Mouse (Mus musculus) forebrain, embryonic 11.5 days (tissue): ENCODE measurements at regions not wholly inside any gene's neighbourhood (a gene's known extent, or its start where the extent isn't known, plus 50 kb on each side); places are given as distances from the start of the nearest gene placed in this dataset.
"Not testable (repeated sequence)": the region's sequence is repeated elsewhere in the genome, so short reads cannot be mapped to it uniquely, and the experiment has no call there.

Source experiments
- ATAC-seq: fragments of 200-750 bp; cut with Nextera tagmentation; replicated peaks from 2 replicates; pipeline ENCODE4 v1.8.0; 2017; ENCODE audit warnings: moderate TSS enrichment; ENCODE audit not compliant: low FRiP score
- DNase-seq: peaks from one replicate; pipeline ENCODE4 v3.0.0-alpha.2; 2017; ENCODE audit warnings: low spot score
- H3K27ac ChIP-seq: fragments of 300-500 bp; sonication (generic); 2 replicates; pipeline ENCODE4 v1.5.1; 2014; ENCODE audit warnings: low read depth, low read length
- H3K27me3 ChIP-seq: fragments of 300-500 bp; sonication (generic); 2 replicates; pipeline ENCODE4 v1.6.1; 2014; ENCODE audit warnings: mild to moderate bottlenecking, low read length, mixed read lengths; ENCODE audit not compliant: control insufficient read depth, insufficient read depth
- H3K36me3 ChIP-seq: fragments of 300-500 bp; sonication (generic); 2 replicates; pipeline ENCODE4 v1.6.1; 2014; ENCODE audit warnings: mild to moderate bottlenecking, low read length, moderate library complexity, mixed read lengths; ENCODE audit not compliant: control insufficient read depth, insufficient read depth
- H3K4me1 ChIP-seq: fragments of 300-500 bp; sonication (generic); replicated peaks from 2 replicates; pipeline ENCODE4 v1.6.1; 2014; ENCODE audit warnings: low read length, mixed read lengths; ENCODE audit not compliant: control insufficient read depth, insufficient read depth
- H3K4me2 ChIP-seq: fragments of 300-500 bp; sonication (generic); 2 replicates; pipeline ENCODE4 v1.6.1; 2014; ENCODE audit warnings: low read depth, mild to moderate bottlenecking, low read length, moderate library complexity, mixed read lengths; ENCODE audit not compliant: severe bottlenecking
- H3K4me3 ChIP-seq: fragments of 300-500 bp; sonication (generic); 2 replicates; pipeline ENCODE4 v1.5.1; 2014; ENCODE audit warnings: low read depth, low read length
- H3K9ac ChIP-seq: fragments of 300-500 bp; sonication (generic); 2 replicates; pipeline ENCODE4 v1.6.1; 2014; ENCODE audit warnings: low read length
- H3K9me3 ChIP-seq: fragments of 300-500 bp; sonication (generic); 2 replicates; pipeline ENCODE4 v1.6.1; 2016; ENCODE audit warnings: low read length, mixed read lengths; ENCODE audit not compliant: control insufficient read depth
- WGBS: fragments of 180-500 bp; shearing (Covaris S2); extraction: QIAGEN DNeasy Blood & Tissue Kit; methylation state at CpG from one replicate; pipeline ENCODE4 v1.1.7; 2014; 5-methylcytosine and 5-hydroxymethylcytosine counted together

- H3K27ac ChIP-seq, H3K9ac ChIP-seq, H3K9me3 ChIP-seq, H3K4me2 ChIP-seq, DNase-seq, H3K27me3 ChIP-seq, H3K36me3 ChIP-seq, ATAC-seq, H3K4me1 ChIP-seq, H3K4me3 ChIP-seq: not testable (repeated sequence)
- 86% methylated on average over 5 of the region's 5 CpGs for WGBS
Measured at GRCm38 (mm10) chr10:95736743-95737142, 63.5 kb upstream of the Anapc15-ps start.

GRCm38 (mm10) chr10:95731001-95731400 lies 57.8 kb upstream of the Anapc15-ps start:
- Histone ChIP-seq H3K27ac (no peak overlapping the region), H3K9me3 (no peaks in the 10 kb centered on the region), H3K4me2 (no peak overlapping the region), H3K4me1 (peaks cover 5% of the 10 kb centered on the region; the same call in 1 of the 2 replicates), H3K27me3 (no peaks in the 10 kb centered on the region), H3K9ac (no peak overlapping the region), H3K36me3 (no peaks in the 10 kb centered on the region), H3K4me3 (no peak overlapping the region)
- ATAC-seq (no peak), DNase-seq (no peak)
- 95% methylated on average over 10 of the region's 10 CpGs for WGBS

GRCm38 (mm10) chr10:95729890-95730289 lies 56.6 kb upstream of the Anapc15-ps start:
- H3K4me1 ChIP-seq, result peaks cover 5% of the 10 kb centered on the region; the same call in 1 of the 2 replicates
- no peaks in the 10 kb centered on the region for H3K27me3 ChIP-seq
- ATAC-seq (peak; percentile 76), DNase-seq (peak; percentile 58)
- H3K36me3 ChIP-seq, result no peaks in the 10 kb centered on the region
- no peak overlapping the region for H3K4me2 ChIP-seq
- no peak overlapping the region for H3K4me3 ChIP-seq
- no peak overlapping the region for H3K9ac ChIP-seq
- no peaks in the 10 kb centered on the region for H3K9me3 ChIP-seq
- no peak overlapping the region; the same call in 1 of the 2 replicates for H3K27ac ChIP-seq
- WGBS, result 23% methylated on average over 9 of the region's 9 CpGs

GRCm38 (mm10) chr10:95725910-95726309 lies 52.7 kb upstream of the Anapc15-ps start:
- H3K4me3 ChIP-seq, result no peak overlapping the region
- H3K4me1 ChIP-seq, result peaks cover 5% of the 10 kb centered on the region; the same call in 1 of the 2 replicates
- no peak overlapping the region for H3K9ac ChIP-seq
- no peaks in the 10 kb centered on the region for H3K9me3 ChIP-seq
- no peak for DNase-seq
- H3K27ac ChIP-seq, result no peak overlapping the region
- ATAC-seq, result no peak
- H3K27me3 ChIP-seq, result no peaks in the 10 kb centered on the region
- WGBS, result 63% methylated on average over 5 of the region's 5 CpGs
- H3K4me2 ChIP-seq, result no peak overlapping the region
- no peaks in the 10 kb centered on the region for H3K36me3 ChIP-seq

- Histone ChIP-seq H3K27me3 (no peaks in the 10 kb centered on the region), H3K9ac (no peak overlapping the region), H3K4me3 (no peak overlapping the region), H3K36me3 (no peaks in the 10 kb centered on the region), H3K4me2 (no peak overlapping the region), H3K9me3 (no peaks in the 10 kb centered on the region), H3K27ac (no peak overlapping the region), H3K4me1 (peaks cover 5% of the 10 kb centered on the region; the same call in 1 of the 2 replicates)
- ATAC-seq (no peak), DNase-seq (no peak)
- 91% methylated on average over 5 of the region's 5 CpGs for WGBS
Measured at GRCm38 (mm10) chr10:95725349-95725748, 52.1 kb upstream of the Anapc15-ps start.
